Mouse (Mus musculus): ENCODE measurements at regions not wholly inside any gene's neighbourhood (a gene's known extent, or its start where the extent isn't known, plus 50 kb on each side); places are given as distances from the start of the nearest gene placed in this dataset.

DNA sequence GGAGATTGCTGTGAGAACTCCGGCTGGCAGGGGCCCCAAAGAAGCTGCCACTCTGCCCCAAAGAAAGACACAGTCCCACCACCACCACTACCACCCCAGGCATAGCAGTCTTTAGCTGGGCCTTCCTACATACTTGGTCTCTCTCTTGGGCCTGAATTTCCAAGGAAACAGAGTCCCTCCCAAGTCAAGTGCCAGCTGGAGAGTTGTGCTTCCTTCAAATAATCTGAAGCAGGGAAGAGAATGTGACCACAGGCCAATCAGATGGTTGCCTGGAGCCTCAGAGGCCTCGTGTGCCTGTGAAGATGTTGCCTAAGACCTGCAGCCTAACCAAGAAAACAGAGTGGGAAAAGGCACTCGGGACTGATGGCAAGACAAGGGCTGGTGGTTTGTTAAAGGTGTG, 117.5 kb upstream of the Ctnnb1 start:
- in situ Hi-C loops (cut with MboI, MseI), result no loop called here

DNA sequence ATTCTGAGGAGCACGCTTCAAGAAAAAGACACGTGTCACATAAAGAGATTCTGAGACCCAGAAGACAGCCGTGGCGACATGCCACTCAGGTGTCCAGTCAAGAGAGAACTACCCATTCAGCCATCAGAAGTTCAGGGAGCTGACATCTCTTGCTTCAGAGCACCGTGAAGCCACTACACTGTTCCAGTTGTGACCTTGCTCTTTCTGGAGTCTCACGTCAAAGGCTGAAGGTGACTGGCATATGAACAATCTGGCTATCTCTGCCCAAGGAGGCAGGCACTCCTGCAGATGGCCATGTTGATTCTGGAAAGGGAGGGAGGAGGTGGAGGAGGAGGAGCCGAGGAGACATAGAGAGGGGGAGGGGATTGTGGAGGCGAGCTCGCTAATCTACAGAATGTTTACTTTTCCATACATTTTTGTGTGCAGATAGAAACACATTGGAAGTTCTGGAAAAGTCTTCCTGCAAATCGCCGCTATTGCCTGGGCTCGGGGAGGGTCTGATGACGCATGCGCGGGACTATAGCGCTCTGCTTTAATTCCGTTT, 116.3 kb upstream of the Ctnnb1 start:
- in situ Hi-C loops (cut with MboI, MseI), result no loop called here

DNA sequence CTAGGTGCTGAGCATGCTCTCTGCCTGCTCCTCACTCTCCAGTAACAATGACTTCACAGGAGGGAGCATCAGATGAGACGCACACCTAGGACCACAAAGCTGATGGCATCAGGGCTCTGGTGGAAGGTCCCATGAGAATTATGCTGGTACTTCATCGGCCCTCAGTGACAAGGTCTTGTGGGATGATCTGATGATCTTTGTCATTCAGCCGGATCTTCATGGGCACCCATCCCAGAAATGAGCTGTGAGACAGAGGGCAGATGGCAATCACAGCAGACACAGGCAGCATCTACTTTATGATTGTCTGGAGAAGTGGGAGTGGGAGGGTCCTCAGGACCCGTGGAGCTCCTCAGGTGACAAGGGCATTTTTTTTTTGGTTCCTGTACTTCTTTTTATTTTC, 114.7 kb upstream of the Ctnnb1 start:
- in situ Hi-C loops (cut with MboI, MseI), result no loop called here

DNA sequence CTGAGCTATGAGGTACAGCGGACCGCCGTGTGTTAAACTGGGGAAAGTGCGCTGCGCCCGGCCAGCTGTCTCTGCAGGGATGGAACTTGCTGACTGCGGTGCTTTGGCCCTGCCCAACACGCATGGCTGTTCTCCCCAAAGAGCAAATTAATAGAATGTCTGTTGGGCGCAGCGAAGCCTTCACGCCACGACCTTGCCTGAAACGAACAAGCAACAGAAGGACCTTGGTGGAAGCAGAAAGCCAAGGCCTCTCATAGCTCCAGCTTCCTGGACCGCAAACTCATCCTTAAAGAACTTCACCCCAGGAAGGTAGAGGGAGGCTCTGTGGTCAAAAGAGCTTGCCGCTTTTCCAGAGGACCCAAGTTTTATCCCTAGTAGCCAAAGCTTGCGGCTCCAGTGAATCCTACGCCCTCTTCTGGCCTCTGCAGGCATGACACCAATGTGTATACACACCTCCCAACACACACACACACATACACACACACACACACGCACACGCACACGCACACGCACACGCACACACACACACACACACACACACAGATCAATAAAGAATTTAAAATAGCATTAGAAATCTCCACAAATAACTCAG, 110.2 kb upstream of the Ctnnb1 start:
- in situ Hi-C loops (cut with MboI, MseI), result no loop called here

DNA sequence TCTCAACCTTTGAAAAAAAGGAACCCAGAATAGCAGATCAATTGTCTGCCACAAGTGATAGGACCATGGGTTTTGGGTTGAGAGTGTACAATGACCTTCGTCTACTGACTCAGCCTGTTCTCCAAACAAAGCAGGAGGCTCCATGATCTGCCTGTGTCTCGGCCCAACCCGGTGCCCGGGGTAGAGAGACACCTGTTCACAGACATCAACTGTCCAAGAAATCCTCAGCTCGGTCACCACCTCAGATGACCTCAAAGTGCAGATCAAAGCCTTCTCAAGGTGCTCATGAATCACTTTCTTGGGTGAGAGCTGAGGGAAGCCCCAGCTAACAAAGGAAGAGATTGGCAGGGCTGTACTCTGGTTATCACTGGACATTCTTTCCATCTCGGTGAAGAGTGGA, 108.1 kb upstream of the Ctnnb1 start:
- in situ Hi-C loops (cut with MboI, MseI), result no loop called here

DNA sequence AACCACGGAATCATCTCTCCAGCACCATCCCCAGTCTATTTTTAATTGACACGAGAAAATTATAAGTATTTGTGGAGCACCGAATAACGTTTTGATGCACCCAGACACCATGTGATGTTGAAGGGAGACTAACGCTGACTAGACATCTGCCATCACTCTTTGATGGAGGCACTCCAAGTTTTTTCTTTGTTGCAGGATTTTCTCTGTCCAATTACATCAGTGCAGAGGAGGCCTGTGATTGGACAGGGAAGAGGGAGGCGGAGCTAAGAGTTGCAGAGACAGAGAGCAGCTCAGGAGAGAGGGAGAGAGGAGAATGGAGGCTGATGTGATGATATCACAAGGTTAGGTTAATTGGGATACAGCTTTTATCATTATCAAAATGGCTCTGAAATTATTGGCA, 105.6 kb upstream of the Ctnnb1 start:
- in situ Hi-C loops (cut with MboI, MseI), result no loop called here

DNA sequence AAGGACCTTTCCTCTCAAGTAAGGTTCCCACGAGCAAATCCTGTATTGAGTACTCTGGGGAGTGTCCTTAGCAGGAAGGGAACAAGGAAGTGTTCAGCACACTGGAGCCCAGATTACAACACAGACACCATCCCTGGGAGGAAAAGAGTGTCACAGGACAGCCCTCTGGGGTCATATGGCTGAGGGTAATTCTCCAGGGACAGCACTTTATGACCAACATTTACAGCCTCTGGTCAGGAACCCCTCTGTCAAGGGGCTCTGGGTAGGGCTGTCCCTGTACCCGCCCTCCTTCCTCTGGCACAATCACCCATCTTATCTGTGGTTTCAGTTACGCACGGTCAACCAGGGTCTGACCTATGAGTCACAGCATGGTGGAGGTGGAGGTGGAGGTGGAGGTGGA, 102.8 kb upstream of the Ctnnb1 start:
- in situ Hi-C loops (cut with MboI, MseI), result no loop called here

DNA sequence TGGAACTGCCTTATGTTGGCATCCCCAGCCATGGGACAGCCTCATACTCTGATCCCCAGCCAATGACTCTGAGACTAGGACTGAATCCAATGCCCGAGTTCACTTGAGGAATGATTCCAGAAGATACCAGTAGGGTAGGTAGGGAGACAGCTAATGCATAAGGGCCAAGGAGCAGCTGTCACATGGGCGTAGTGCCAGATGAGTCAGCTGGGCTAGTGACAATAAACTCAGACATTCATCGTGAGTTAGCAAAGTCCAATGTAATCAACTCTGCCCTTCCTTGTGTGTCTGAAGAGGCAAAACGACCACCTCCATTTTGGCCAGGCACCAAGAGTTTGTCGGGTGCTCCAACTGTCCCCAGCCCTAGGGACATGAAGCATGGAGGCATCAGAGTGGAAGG, 98.5 kb upstream of the Ctnnb1 start:
- in situ Hi-C loops (cut with MboI, MseI), result no loop called here

DNA sequence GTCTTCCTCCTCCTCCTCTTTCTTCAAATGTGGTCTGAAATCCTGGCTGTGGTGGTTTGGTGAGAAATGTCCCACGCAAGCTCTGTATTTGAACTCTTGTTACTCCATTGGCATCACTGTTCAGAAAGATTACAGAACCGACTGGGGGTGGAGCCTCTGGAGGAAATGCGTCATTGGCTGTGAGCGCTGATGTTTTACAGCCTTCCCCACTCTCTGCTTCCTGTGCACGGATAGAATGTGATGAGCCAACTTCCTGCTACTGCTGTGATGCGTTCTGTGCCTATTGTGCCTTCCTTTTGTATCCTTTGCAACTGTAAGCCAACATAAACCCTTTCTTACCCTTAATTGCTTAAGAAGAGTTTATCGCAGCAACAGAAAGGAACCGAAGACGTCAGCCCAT, 94.8 kb upstream of the Ctnnb1 start:
- in situ Hi-C loops (cut with MboI, MseI), result no loop called here

DNA sequence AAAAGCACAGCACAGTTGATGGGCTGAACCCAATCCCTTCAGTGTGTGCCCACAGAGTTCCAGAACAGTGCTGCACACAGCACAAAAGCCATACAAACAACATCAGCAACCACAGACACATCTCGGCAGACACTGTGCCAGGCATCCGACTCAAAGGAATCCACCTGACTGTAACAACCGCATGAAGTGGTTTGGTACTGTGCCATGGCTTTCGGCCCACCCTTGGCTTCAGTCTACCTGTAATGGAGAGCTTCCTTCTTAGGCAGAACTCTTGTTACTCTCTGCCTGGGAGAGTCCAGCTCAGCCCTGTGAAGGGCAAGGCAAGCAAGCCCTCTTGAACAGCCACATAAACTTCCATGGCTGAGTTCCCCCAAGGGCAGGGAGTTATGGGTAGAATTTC, 93.4 kb upstream of the Ctnnb1 start:
- in situ Hi-C loops (cut with MboI, MseI), result no loop called here

DNA sequence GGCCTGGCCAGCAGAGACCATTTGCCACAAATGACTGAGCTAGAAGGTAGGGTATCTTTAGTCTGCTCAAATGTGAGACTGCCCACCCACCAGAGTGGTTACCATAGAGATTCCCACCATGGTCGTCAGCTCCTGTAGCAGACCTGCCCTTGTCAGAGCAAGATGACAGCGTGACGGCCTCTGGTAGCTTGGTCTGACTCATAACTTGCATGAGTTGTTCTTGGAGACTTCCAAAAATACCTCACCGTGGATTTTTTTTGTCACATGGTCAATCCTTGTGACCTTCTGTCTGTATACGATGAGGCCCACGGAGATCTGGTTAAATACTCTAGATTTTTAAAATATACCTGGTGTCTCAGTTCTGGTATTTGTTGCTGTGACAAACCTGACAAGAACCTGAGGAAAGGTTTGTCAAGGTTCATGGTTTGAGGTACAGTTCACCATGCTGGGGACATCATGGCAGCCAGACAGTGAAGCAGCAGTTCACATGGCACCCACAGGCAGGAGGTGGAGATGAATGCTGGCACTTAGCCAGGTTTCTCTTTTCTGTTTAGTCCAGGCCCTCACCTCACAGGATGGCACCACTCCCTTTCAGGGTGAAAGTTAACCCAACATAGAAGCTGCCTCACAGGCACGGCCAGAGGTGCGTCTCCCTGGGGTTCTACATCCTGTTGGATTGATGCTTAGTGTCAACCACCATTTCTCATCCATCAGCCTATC, 91.4 kb upstream of the Ctnnb1 start:
- in situ Hi-C loops (cut with MboI, MseI), result no loop called here

DNA sequence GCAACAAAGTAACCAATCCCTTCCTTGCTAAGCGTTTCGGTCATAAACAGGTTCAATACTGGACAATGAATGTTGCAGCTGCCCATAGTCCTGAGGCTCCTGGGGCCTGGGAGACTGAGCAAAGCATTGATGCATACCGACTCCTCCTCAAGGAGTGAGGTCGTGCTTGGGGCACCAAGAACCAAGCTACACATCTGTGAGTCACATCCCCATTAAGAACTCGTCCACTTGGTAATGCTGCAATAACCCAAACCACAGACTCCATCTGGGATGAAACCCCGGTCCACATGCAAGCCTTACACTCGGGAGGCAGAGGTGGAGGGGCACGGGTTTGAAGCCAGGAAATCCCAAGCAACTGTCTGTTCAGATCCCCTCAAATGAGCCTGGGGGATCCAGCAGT, 85.3 kb upstream of the Ctnnb1 start:
- in situ Hi-C loops (cut with MboI, MseI), result loop anchor here in 1 of 2 experiments (10.0 kb wide), 1 partner anchor 1631 kb away; no protein-coding TSS in a partner anchor

DNA sequence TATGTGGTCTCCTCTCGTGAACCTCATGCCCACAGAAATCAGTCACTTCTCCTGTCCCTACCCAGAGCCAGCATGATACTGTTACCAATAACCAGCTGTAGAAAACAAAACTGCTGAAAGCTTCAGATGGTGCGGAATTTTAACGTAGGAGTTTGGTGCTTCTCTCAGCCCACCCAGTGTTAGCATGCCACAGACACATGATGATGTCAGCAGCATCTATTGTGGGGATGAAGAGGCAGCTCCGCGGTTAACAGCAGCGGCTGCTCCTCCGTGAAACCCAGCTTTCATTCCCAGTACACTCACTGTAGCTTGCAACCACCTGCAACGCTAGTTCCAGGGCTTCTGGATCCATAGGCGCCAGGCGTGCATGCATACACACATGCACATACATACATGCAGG, 83.5 kb upstream of the Ctnnb1 start:
- in situ Hi-C loops (cut with MboI, MseI), result loop anchor here in 1 of 2 experiments (10.0 kb wide), 1 partner anchor 1629 kb away; no protein-coding TSS in a partner anchor

DNA sequence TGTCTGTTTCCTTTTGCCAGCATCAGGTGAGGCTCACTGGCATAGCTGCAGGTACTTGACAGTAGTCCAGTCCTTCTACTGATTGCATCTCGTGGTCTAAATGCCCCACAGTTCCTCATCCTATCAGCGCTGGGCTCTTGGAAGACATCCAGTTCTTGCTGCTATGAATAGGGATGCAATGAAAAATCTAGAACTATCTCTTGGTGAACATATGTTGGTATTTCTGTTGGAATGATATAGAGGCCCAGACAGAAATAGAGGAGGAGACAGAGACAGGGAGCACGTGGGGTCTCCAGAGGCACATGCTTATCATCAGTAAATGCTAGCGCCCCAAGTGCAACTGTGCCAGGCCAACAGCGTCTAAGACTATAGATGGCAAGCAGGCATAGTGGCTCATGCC, 81.4 kb upstream of the Ctnnb1 start:
- in situ Hi-C loops (cut with MboI, MseI), result loop anchor here in 1 of 2 experiments (10.0 kb wide), 1 partner anchor 1627 kb away; no protein-coding TSS in a partner anchor

DNA sequence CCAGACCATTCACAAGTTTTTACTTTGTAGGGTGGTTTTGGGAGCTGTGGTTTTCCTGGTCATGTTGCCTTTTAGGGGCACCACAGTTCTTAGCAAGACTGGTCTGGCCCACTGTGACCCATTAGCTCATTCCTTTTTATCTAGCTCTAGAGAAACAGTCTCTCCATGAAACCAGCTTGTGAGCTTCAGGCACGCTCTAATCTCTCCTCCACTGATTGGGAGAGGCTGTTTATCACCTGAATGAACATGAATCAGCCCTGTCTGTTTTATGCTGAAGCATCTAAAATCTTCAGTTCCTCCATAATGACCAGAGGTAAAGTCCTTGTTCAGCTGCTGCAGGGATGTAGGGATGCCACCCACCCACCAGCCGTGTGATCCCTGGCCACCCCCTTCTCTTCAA, 80.1 kb upstream of the Ctnnb1 start:
- in situ Hi-C loops (cut with MboI, MseI), result loop anchor here in 1 of 2 experiments (10.0 kb wide), 1 partner anchor 1626 kb away; no protein-coding TSS in a partner anchor

DNA sequence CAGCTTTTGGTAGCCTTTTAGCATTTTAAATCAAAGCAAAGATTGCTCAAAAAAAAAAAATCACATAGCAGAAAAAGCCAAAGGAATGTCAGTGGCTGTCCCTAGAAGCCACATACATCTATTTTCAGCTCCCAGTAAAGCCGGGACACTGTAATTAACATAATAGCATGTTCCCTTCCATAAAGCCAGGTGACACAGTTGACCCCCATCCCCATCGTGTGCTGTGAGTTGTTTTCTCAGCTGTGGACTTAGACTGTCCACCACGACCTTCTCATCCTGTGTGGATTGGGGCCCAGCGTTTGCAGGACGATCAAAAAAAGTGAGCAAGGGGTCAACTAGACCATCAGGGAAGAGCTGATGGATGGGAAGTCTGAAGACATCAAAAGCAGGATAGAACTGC, 78.9 kb upstream of the Ctnnb1 start:
- in situ Hi-C loops (cut with MboI, MseI), result no loop called here

DNA sequence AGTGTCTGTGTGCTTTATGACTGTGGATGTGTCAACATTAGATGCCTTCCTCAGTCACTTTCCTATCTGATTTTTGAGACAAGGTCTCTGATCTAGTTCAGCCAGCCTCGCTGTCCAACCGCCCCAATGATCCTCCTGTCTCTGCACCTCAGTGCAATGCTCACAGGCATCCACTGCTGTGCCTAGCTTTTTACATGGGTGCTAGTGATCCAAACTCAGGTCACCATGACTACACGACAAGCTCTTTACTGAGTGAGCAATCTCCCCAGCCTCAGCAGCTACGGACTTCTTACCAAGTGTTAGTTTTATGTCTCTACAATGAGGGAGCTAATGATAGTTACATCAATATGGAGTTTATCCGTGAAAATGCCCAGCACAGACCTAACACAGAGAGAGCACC, 77.1 kb upstream of the Ctnnb1 start:
- in situ Hi-C loops (cut with MboI, MseI), result no loop called here

DNA sequence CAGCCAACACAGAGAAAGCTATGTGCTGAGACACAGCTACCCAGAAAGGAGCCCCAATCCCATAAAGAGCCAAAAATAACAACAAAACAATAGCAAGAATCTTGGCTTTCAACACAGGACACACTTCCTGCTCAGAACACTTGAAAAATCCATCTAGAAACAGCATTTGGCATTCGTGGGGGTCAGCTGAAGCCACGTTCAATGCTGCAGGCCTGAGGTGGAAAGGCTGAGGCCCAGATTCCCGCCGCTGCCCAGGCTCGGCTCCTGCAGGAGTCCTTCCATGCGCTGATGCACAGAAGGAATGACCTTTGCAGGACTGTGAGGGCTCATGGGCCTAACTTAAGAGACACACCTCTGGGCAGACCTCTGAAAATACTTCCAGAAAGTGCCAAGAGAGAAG, 76.4 kb upstream of the Ctnnb1 start:
- in situ Hi-C loops (cut with MboI, MseI), result no loop called here

DNA sequence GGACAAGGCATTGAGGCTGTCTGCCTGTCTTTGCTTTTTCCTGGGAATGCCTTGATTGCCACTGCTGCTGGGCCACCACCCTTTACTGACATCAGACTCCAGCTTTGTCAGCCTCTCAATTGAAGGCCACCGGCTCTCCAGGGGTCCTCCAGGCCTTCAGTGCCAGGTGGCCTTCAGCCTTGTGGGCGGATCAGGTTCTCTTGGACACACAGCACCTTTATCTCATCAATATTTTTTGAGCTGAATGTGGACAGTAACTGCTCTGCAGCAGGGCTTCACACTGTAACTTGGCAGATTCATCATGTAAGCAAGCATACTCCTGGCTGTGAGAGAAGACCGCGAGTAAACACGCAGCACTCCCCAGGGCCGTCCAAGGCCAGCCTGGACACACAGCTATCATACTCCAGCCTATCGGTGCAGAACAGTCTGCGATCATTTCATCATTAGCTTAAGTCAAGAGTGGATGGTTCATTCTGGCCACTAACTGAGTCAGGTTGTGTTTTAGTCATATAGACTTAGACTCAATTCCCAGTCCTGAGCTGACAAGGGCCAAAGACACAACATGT, 75.9 kb upstream of the Ctnnb1 start:
- in situ Hi-C loops (cut with MboI, MseI), result no loop called here

DNA sequence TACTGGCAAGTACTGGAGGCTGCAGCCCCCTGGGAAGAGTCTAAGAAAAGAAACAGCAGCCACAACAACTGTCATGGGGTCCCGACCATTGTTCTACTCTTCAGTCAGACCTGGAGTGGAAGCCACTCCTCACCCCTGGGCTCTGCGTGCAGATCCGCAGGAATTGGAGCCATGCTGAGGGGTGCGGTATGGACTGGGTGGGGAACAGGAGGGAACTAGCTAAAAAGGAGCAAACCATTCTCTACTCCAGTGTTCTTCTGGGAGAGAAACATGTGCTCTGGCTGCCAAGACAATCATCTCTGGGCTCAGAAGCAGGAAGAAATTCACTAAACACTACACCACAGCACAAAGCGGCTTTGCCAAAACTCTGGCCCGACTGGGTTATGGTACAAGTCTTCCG, 74.7 kb upstream of the Ctnnb1 start:
- in situ Hi-C loops (cut with MboI, MseI), result no loop called here

DNA sequence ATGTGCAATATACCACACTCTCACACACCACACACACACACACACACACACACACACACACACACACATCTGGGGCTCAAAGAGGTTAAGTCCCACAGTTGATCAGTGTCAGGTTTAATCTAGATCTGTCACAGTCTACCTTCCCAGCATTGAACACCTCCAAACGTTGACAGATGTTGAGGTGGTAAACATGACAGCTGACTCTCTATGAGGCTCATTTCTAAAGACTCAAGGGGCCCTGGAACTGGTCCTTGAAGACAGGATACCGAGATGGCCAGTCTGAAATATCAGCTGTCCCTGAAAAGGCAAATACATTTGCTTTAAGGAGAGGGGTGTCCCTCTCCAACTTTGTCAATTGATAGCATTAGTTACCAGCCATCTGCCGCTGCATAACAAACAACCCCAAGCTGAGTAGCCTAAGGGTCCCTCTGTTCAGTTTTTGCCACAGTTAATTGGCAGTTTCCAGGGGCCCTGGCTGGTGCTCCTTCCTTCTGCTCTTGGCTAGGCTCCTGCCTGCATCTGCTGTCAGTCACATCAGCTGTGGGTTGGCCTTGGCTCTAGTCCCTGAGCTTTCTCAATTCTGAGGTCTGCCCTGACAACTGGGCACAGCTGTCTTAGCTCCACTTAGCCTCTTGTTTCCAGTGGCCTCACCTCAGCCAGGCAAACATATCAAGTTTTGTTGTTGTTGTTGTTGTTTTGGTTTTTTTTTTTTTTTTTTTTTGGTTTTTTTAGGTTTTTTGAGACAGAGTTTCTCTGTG, 73.5 kb upstream of the Ctnnb1 start:
- in situ Hi-C loops (cut with MboI, MseI), result no loop called here
